Mouse (Mus musculus) cerebellum, postnatal 25 days (tissue): ENCODE measurements around the gene Mnat1.
"Not testable (repeated sequence)": the region's sequence is repeated elsewhere in the genome, so short reads cannot be mapped to it uniquely, and the experiment has no call there.

ENCODE experiments used
- DNase-seq, 2 experiments: peaks; one replicate each; pipeline ENCODE4 v3.0.0; 2021; ENCODE audit warnings: mixed read lengths in 2 of 2

Gene Mnat1

DNA sequence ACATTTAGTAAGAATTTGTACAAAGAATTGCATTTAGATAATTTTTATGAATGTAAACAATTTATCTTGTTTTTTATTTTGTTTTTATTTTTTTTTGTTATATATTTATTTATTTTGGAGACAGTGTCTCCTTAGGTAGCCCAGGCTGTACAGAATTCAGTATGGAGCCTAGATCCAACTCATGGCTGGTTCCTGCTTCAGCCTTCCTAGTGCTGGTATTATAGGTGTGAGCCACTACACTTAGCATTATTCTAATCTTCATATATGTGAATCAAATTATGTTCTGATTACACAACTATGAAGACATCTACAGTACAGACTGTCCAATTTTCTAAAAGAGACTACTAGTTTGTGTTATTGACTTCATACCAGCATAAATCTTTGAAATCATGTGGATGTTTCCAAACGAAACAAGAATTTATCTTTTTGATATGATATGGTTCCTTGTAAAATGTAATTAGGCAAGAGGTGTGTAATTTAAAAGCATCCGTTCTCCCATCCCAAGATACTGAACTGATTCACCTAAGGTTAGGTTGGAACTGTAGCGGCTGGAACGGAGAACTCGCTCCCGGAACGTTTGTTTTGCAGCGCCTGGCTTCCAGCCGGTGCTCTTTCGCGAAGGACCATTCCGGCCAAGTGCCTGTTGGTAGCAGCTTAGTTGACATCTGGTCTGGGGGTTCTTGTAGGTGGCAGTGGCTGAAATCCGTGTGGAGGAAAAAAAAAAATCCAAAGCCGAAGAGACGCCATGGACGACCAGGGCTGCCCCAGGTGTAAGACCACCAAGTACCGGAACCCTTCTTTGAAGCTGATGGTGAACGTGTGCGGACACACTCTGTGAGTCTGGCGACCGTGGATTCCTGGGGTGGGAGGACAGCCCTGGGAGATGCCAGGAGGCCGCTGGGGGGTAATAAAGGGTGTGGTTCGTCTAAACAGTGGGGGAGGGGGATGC lies at the start of gene Mnat1:
TSS of gene Mnat1 (plus strand) at position 625 of the 949 bp plus-strand sequence.
- DNase-seq = peak; percentile 91 to 93

DNA sequence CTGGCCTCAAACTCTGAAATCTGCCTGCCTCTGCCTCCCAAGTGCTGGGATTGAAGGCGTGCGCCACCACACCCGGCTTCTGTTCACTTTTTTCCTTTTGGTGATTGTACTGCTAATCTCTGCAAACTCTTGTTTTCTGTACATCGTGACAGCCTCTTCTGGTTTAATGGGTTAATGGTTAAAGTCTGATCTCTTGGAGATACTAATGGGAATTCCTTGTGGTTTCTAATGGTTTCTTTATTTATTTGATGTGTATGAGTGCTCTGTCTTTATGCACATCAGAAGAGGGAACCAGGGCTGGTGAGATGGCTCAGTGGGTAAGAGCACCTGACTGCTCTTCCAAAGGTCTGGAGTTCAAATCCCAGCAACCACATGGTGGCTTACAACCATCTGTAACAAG lies 41.7 kb upstream of the Mnat1 start:
- DNase-seq = not testable (repeated sequence)

DNA sequence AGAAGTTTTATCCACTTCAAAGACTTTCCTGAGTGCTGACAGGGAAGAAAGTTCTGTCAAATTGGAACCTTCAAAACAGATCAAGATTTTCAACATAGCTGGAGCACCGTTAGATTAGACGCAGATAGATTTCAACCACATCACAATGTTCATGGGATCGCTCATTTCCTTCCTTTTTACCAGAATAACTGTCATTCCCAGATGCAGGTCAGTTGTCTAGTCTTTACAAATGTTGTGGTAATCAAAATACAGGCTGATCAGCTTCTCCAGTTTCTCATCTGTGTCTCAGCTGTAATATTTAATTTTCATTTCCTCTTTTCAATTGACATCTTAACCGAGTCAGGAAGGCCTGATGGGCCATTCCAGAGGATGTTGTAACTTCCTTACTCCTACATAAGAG lies 39.7 kb upstream of the Mnat1 start:
- DNase-seq = no peak

DNA sequence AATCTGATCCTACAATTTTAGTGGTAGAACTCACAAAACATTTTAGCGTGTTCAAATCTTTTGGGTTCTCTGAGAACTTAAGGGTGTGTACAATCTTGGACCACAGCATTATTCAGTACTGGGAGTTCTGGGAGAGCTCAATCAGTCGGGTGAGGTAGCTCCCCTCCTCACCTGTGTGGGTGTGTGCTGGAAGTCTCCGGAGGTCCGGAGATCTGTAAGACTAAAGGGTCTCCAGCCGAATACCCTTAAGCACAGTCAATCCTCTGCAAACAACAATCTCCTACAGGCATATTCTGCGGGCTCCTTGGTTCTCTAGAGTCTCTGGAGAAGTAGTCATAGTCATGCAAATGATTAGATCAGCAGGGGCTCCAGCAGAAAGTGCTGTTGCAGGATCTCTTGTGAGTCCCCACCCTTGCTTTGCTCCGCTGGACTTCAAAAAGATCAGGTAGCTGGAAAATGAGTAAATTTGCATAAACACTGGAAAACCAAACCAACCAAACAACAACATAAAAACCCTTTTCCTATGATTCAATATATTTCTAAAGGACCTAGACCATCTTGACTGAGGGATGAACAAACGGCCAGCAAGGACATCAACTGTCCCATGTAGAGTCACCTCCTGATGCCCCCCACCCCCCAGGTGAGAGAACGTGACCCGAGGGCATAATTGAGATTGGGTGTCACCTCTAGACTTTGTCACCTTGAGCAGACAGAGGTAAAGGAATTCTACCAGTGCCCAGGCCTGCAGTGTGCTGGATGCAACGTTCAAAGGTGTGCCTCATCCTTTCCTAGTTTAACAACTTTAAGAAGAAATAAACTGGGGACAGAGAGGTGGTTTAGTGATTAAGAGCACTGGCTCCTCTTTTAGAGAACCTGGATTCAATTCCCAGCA lies 37.5 kb upstream of the Mnat1 start:
- no peak for DNase-seq

DNA sequence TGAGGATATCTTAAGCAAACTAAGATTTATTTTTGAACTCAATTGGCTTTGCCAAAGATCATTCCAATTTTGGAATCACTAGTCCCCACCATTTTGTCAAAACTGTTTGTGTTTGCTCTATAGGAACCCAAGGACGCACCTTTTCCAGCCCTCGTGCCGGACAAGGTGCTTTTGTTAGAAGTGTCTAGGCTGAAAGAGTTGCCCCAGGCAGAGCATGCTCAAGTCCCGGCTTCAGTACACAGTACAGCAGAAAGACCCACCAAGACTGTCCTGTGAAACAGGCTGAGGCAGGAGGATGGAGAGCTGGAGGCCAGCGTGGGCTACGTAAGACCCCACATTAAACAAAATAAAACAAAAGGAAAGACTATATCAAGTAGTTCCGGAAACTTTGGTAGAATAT lies 36.4 kb upstream of the Mnat1 start:
- DNase-seq = no peak

DNA sequence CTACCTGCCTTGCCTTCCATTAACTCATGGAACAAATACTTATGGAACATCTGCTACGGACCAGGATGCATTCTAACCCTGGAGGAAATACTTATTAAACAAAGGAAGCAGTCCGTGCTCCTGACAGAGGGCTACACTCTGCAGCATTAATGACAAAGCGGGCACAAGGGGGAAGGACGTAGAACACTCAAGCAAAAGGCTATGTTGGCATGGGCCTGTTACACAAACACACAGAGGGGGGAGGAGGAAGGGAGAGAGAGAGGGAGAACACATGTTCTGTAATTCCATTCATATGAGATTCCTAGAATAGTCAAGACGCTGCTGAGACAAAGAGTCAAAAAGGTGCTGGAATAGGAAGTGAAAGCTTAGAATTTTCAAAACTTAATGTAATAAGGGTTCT lies 35.0 kb upstream of the Mnat1 start:
- DNase-seq = no peak

DNA sequence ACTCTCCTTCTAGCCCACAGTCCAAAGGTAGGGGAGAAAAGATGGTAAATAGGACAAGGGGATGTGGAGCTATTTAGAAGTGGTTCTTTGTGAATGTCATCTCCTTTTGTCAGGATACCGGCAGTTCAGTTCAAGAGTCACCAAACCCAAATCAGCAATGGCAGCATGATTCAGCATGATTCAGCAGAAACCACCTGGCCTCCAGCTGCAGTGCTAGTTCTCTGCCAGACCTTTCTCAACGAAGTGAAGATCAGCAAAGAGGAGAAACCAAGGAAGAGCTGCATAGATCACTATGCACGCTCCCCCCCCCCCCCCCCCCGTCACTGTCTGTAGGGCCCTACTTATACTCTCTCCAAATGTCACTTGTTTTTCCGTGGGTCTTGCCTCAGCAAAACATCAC lies 34.6 kb upstream of the Mnat1 start:
- DNase-seq = no peak

DNA sequence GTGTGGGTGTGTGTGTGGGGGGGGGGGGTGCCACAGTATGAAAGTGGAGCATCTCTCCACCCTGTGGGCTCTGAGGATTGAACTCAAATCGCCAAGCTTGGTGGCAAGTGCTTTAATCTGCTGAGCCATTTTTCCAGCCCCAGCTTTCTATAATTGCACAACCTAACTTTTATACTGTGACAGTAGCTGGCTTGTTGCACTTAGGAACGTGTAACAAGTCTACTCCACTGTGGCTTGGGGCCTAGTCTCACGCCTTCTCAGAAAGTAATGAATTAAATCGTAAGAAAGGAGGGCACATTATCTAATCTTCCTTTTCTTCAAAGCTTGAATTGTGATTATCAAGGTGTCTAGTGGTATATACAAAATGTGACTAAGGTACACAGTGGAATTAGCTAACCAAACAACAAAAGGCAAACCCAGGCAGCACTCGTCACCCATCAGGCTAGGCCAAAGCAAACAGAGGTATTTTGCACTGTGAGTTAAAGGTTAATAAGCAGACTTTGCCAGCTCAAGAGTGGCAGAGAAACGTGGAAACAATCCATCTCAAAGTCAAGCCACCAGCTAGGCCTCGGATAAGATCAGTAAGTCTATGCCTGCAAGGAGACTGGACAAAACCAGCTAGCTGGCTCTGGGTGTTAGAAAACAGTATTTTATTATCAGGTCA lies 32.7 kb upstream of the Mnat1 start:
- DNase-seq = no peak

DNA sequence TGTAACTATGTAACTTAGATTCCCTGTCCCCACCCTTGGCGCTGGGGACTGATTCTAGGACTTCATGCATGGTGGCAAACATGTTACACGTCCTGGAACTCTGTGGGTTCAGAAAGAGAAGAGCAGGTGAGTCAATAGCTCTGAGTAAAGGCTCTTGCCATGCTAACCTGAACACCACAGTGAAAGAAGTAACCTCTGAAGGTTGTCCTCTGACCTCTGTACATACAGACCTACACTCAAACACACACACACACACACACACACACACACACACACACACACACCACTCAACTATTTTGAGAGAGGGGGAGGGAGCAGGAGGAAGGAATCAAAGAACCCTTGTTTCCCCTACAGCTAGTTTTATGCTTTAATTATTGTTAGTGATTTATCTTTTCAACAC lies 29.3 kb upstream of the Mnat1 start:
- DNase-seq = no peak

DNA sequence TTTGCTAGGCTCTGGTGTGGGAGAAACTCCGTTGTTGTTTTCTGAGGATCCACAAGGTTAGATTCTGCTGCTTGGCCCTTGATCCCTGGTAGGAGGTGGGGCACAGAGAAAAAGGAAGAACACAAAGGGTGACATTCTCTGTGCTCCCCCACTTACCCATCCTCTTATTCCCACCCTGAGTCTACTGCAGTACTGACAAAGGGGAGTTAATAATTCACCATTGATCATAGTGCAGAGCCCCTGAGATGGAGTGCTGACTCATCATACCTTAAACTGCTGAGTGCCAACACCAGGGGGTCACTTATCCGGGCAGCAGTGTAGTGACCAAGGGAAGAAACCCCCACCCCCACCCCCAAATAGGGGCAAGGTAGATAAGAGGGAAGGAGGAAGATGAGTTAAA lies 28.9 kb upstream of the Mnat1 start:
- DNase-seq = no peak

DNA sequence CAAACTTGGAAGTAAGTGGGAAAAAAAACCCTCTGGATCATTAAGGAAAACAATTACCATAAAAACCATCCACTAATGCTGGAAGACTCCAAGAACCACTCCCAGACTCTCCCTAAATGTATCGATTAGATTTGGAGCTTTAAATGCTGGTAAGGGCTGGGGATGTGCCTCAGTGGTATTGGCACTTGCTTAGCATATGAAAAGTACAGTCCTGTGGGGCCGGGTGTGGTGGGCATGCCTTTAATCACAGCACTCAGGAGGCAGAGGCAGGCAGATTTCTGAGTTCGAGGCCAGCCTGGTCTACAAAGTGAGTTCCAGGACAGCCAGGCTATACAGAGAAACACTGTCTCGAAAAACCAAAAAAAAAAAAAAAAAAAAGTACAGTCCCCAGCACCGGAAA lies 27.3 kb upstream of the Mnat1 start:
- not testable (repeated sequence) for DNase-seq

DNA sequence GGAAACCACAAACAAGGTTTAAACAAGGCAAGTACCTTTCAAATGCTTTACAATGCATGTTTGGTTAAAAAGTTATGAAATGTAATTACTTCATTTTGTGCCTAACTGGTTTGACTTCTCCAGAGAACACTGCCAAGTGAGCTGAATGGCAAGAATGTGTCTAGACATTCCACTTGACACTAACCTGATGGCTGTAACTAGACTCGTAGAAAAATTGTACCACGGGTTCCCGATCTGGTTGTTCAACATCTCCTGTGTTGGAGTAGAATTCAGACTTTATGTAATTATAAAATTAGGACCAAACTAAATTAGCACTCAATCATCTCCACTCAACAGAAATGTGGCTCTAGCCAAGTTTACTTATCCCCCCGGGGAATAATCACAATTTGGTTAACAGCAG lies 24.9 kb upstream of the Mnat1 start:
- DNase-seq = no peak

DNA sequence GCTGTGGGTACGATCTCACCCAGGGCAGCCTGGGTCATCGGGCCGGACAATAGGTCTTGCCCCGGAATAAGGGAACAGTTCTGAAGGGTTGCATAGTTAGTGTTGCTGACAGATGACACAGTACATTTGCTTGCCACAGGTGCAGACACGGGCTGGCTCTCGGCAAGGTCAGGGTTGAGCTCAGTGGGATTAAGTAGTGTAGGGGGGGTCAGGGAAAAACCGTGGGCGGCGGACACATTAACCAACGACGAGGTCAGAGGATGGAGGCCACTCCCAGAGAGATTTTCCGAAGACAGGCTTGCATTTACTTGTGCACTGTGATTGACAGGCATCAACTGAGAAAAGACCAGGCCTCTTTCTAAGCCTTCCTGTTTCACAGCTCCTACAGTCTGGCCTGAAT lies 19.8 kb upstream of the Mnat1 start:
- no peak for DNase-seq

DNA sequence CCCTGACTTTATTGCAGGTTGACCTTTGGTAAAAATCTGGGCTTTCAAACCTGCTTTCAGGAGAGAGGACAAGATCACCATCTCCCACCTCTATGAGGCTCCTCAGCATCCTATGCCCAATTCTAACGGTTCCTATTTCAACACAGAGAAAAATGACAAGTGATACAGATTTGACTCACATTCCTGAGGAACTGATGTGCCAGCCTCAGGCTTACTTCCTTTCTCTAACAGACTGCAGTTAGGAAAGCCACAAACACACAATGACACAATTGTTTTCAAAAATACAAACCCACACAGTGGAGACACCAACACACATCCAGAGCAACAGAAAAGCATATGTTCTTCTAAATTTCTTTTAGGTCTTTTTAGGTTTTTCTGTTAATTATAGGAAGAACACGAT lies 15.7 kb upstream of the Mnat1 start:
- DNase-seq = no peak

DNA sequence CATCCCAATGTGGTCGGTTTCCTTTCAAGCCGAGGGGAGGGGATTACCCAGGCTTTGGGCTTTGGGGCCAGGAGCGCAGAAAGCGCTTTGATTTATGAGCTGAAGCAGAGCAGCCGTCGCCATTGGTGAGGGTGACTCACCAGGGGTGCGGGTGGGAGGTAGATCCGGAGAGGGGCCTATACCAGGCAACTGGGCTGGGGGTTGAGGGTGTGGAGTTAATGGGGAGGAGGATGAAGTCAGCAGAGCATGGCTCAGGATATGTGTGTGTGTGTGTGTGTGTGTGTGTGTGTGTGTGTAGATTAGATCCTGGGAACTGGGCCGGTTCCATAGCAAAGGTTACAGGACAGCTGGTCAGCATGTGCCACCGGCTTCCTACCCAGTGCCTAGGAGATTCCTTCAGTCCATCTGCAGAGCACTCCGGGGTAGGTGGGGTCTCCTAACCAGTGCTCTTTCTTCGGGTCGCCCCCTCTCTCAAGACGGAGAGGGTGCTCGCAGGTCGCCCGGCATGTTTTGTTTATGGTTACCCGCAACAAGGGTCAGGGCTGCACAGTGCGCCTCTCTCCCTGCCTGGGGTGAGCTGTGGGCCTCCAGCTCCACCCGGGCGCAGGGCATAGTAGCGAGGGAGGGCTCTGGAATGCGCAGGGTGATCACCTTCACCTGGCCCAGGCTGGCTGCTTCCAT lies 12.9 kb upstream of the Mnat1 start:
- peak in 1 of 2 experiments; percentile 15 for DNase-seq

DNA sequence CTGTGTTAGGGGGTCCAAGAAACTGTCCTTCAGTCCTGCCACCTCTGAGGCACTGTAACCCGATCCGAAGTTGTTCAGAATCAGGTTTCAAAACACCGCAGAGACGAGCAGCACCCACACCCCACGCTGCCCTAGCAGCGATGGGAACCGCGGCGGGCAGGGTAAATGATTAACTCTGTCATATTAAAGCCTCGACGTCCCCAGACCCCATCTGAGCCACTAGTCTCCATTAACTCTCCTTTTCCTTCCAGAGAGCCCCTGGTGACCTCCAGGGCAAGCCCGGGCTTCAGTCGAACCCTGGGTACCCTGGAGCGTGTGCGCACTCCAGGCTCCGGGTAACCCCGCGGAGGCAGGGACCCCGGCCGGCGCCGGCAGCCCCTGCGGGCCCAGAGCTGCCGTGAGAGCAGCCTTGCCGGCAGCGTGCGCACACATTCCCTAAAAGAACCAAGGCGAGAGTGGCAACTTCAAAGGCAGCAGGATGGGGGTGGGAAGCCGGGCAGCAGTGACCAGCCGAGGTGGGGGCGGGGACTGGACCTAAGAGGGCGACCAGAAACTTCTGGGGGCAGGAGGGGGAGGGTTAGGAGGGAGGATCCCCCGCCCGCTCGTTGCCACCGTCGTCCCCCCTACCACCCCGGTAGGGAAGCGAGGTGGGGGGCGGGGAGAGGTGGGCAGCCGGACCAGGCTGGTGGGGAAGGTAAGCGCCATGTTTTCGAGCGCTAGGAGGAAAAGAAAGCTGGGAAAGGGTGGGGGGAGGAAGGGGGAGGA lies 11.8 kb upstream of the Mnat1 start:
- peak; percentile 16 to 45 for DNase-seq

DNA sequence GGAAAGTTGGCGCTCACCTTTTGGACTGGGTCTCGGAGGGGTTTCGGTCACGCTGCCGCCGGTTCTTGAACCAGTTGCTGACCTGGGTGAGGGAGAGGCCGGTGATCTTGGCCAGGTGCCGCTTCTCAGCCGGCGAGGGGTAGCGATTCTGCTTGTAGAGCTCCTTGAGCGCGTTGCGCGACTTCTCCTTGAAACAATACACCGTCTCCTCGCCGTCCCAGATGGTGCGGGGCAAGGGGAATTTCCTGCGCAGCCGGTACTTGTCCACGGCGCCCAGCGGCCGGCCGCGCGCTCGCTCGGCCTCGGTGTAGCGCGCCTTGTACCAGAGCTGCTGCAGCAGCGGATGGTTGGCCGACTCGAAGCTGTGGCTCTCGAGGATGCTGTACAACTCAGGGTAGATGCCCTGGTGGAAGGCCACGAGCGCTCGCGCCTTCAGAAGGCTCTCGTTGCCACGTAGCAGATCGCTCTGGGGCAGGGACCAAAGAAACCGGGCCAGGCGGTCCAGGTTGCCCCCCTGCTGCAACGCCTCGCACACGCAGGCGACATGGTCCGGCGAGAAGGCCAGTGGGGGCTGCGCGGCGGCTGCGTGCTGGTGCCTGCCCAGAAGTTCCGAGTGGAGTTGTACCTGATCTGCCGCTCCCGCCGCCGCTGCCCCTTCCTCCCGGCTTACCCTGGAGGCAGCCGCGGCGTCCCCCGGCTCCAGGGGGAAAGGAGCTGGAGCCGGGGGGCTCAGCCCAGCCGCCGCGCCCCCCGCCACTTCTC lies 11.0 kb upstream of the Mnat1 start:
- DNase-seq = peak; percentile 64 to 67

DNA sequence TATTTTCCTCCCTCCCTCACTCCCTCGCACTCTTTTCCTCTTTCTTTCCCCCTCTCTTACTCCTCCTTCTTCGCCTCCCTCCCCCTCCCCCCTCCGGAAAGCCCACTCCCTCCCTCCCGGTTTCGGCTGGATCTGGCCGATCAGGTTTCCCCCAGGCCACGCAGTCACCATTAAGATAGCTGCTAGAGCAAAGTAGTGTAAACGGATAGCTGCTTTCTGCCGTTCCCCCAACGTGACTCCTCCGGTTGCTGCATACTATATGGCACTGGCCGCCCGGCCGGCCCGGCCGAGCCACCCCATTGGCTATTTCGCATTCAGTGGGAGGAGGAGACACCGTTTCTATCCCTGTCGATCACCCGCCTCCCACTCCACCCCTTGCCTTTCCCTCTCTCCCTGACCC lies 10.3 kb upstream of the Mnat1 start, which contains the start of gene Six4:
TSS of gene Six4 (minus strand) at position 261 of the 400 bp plus-strand sequence.
- DNase-seq = peak; percentile 75 to 82

DNA sequence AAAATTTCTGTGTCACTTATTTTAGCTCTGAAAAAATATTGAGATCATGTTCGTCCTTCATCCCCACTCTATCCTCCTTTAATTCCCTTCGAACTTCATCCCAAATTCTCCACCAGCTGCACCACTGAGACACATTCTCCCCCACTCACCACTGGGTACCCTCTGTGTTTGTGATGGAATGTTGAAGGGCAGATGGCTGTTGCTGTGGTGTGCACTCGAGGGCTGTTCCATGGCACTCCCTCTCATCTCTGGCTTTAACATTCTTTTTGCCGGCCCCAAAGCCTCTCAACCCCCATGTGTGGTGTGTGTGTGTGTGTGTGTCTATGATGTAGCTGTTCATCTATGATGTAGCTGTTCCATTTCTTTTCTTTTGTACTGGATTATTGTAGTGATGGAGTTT lies 1.7 kb downstream of the Mnat1 start:
- no peak for DNase-seq

DNA sequence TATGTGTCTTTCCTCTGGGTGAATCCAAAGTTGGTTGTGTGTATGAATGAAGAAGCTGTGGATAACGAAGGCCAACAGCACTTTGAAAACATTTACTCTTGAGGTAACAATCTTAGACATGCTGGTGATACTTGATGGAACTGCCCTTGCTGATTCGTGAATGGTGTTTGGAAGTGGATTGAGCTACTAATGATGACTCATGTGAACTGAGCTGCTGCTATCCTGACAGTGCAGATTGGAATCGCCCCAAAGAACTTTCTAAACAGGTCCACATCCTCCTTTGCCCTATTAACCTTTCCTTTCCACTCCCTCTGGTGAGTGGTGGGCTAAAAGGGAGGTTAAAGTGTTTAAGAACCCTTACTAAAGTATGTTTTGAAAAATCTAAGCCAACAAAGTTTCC lies 17.2 kb downstream of the Mnat1 start:
- DNase-seq = no peak

DNA sequence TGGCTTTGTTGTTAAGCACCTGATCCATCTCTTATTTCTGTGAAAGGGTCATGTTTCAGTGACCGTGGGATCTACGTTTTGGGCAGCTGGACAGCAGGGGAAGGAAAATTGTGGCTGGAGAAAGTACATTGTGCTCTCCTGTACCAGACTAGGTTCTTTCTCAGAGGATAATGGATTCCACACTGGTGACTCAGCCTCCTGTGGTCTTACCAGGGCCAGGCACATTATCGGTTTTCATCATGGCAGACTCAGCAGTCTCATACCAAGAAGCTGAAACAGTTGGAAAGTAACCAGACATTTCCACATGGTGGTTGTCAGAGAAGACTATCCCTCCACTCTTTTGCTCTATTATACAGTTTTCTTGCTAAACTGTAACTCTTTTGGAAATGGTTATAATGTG lies 23.7 kb downstream of the Mnat1 start:
- DNase-seq = no peak
